Mouse (Mus musculus) limb, embryonic 14.5 days (tissue): ENCODE measurements around the gene Rps12. TPM values are rescaled to one million over a fixed set of nuclear protein-coding genes. Genes with fewer than 3 reads are reported as not detected.
A peak's percentile ranks its signal among the peaks of the same experiment; 100 is the strongest.

Experiments
- ATAC-seq: fragments of 200-750 bp; cut with Nextera tagmentation; 2 replicates; pipeline ENCODE4 v1.8.0; 2017; ENCODE audit warnings: low read depth, moderate number of reproducible peaks, moderate TSS enrichment; ENCODE audit not compliant: low FRiP score
- DNase-seq: peaks from one replicate; pipeline ENCODE4 v3.0.0-alpha.2; 2015; ENCODE audit warnings: low spot score
- H3K27ac ChIP-seq: fragments of 300-500 bp; sonication (generic); replicated peaks from 2 replicates; pipeline ENCODE4 v1.5.1; 2014; ENCODE audit warnings: low read depth, mild to moderate bottlenecking, low read length, moderate library complexity, mixed read lengths
- H3K27me3 ChIP-seq: fragments of 300-500 bp; sonication (generic); 2 replicates; pipeline ENCODE4 v1.6.1; 2014; ENCODE audit warnings: low read length, mixed read lengths; ENCODE audit not compliant: control insufficient read depth, insufficient read depth
- H3K36me3 ChIP-seq: fragments of 300-500 bp; sonication (generic); 2 replicates; pipeline ENCODE4 v1.6.1; 2014; ENCODE audit warnings: mild to moderate bottlenecking, low read length, moderate library complexity, mixed read lengths; ENCODE audit not compliant: control insufficient read depth, insufficient read depth
- H3K4me1 ChIP-seq: fragments of 300-500 bp; sonication (generic); 2 replicates; pipeline ENCODE4 v1.6.1; 2014; ENCODE audit warnings: antibody characterized with exemption, low read length, mixed read lengths; ENCODE audit not compliant: control insufficient read depth, insufficient read depth
- H3K4me2 ChIP-seq: fragments of 300-500 bp; sonication (generic); replicated peaks from 2 replicates; pipeline ENCODE4 v1.6.1; 2014; ENCODE audit warnings: low read depth, mild to moderate bottlenecking, low read length, moderate library complexity; ENCODE audit not compliant: severe bottlenecking
- H3K4me3 ChIP-seq: fragments of 300-500 bp; sonication (generic); replicated peaks from 2 replicates; pipeline ENCODE4 v1.5.1; 2014; ENCODE audit warnings: low read length
- H3K9ac ChIP-seq: fragments of 300-500 bp; sonication (generic); 2 replicates; pipeline ENCODE4 v1.6.1; 2014; ENCODE audit warnings: mild to moderate bottlenecking, low read depth, low read length, moderate library complexity; ENCODE audit not compliant: severe bottlenecking
- H3K9me3 ChIP-seq: fragments of 300-500 bp; sonication (generic); 2 replicates; pipeline ENCODE4 v1.6.1; 2016; ENCODE audit warnings: low read length; ENCODE audit not compliant: control insufficient read depth
- POLR2A ChIP-seq: fragments of 200-500 bp; IDR thresholded peaks from 2 replicates; pipeline ENCODE4 v1.8.0; 2012; ENCODE audit warnings: inconsistent platforms, mild to moderate bottlenecking, moderate library complexity, borderline replicate concordance; ENCODE audit not compliant: insufficient read depth, insufficient read length; ENCODE audit errors: extremely low read depth
- WGBS: fragments of 180-500 bp; shearing (Covaris S2); extraction: QIAGEN DNeasy Blood & Tissue Kit; methylation state at CpG from one replicate; pipeline ENCODE4 v1.1.7; 2014; 5-methylcytosine and 5-hydroxymethylcytosine counted together
- polyA plus RNA-seq, 2 experiments: library from polyadenylated mRNA; depleted of rRNA in 1 of 2; stranded (reverse) in 1 of 2; unstranded in 1 of 2; fragments of >200 nt; fragmentation: Nextera tagmentation in 1 of 2; extraction: Ambion mirVana in 1 of 2; gene quantifications; 2 replicates each; pipeline versions ENCODE4 v1.2.1 to v1.2.3; 2012 to 2014

The Rps12 gene
- polyA plus RNA-seq, 2 experiments, result 266 to 5,668 TPM

DNA sequence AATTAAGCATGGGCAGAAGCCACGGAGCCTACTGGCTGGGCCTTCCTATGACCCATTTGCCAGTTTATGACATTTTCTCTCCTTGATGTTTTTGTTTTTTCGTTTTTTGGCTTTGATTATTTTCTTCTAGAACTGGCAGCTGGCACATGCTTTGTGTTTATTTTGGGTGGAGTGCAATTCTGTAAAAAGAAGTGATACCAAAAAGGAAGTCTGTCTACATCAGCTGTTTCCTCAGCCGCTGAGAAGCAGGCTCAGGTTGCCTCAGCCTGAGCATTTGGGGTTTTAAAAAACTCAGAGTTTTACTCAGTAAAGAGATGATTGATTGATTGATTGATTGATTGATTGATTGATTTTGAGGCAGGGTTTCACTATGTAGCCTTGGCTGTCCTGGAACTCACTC, 15.8 kb upstream of the Rps12 start:
- Histone ChIP-seq H3K9ac (no peak overlapping the region), H3K4me2 (no peak overlapping the region), H3K36me3 (peaks cover 49% of the 10 kb centered on the region), H3K9me3 (no peaks in the 10 kb centered on the region), H3K27me3 (no peaks in the 10 kb centered on the region), H3K4me1 (no peaks in the 10 kb centered on the region), H3K27ac (no peak overlapping the region), H3K4me3 (no peak overlapping the region)
- 64% methylated on average over 3 of the region's 3 CpGs for WGBS
- no peak for TF ChIP-seq POLR2A
- DNase-seq, result no peak
- no peak for ATAC-seq

DNA sequence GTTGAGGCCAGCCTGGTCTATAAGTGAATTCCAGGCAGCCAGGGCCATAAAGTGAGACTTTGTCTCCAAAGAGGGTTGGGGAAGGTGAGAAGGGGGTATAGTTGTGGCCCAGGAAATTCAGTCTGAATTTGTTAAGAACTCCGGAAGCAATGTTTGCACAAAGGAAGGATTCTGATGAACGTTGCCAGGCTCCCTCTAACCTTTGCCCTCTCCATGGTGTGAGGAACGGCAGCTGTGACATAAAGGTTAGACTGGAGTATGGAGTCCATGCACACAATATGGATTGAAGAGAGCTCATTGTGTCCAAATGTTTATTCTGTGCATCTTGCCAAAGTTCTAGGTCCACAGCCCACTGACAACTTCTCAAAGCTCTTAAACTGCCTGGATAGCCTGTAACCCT, 12.9 kb upstream of the Rps12 start:
- ATAC-seq (no peak), DNase-seq (no peak)
- Histone ChIP-seq H3K27ac (no peak overlapping the region), H3K9ac (no peak overlapping the region), H3K4me1 (no peaks in the 10 kb centered on the region), H3K36me3 (peaks cover 27% of the 10 kb centered on the region), H3K27me3 (no peaks in the 10 kb centered on the region), H3K4me2 (no peak overlapping the region), H3K4me3 (no peak overlapping the region), H3K9me3 (no peaks in the 10 kb centered on the region)
- no peak for TF ChIP-seq POLR2A
- 46% methylated on average over 3 of the region's 3 CpGs for WGBS

DNA sequence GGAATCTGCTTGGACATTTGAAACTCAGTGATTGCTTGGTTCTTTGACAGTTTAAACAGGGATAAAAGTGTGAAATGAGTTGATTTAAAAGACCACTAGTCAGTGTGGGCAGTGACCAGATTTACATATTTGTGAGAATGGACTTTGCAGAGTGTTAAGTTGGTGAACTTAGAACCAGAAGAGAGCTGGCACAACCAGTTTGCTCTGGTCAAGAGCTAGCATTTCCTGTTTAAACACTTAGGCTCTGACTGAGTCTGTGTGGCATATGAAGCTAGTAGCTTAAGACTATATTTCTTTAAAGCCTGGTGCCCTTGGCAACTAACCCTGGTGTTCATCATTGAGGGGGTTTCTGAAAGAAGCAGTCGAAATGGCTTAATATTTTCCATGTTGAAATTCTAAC, 11.1 kb upstream of the Rps12 start:
- no peak for DNase-seq
- no peak overlapping the region for H3K4me3 ChIP-seq
- no peak overlapping the region for H3K27ac ChIP-seq
- no peaks in the 10 kb centered on the region for H3K27me3 ChIP-seq
- H3K4me2 ChIP-seq, result 0 out of 2 replicates have a peak overlapping the region, but pooled peaks have one; percentile 67
- no peak for TF ChIP-seq POLR2A
- H3K9me3 ChIP-seq, result no peaks in the 10 kb centered on the region
- ATAC-seq, result no peak
- H3K9ac ChIP-seq, result no peak overlapping the region
- H3K36me3 ChIP-seq, result peaks cover 20% of the 10 kb centered on the region
- no peaks in the 10 kb centered on the region for H3K4me1 ChIP-seq
- WGBS, result 66% methylated on average over 1 of the region's 1 CpGs

DNA sequence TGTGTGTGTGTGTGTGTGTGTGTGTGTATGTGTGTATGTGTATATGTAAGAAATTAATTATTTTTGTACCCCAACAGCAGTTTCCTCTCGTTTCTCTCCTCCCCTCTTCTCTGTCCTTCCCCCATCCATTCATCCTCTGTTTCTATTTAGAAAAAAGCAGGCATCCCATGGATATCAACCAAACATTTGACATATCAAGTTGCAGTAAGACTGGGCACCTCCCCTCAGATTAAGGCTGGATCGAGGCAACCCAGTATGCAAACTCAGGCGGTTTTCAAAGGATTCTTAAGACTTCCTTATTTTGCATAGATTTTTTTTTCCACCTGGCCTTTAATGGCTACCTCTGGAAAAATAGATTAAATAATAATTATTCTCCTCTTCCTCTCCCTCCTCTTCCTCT, 10.5 kb upstream of the Rps12 start:
- Histone ChIP-seq H3K27ac (no peak overlapping the region), H3K9ac (peak overlapping the region; percentile 85), H3K27me3 (no peaks in the 10 kb centered on the region), H3K4me3 (peak overlapping the region; percentile 64), H3K9me3 (no peaks in the 10 kb centered on the region), H3K4me1 (no peaks in the 10 kb centered on the region), H3K4me2 (peak overlapping the region; percentile 67), H3K36me3 (peaks cover 19% of the 10 kb centered on the region)
- DNase-seq, result no peak
- ATAC-seq, result no peak
- no peak for TF ChIP-seq POLR2A
- 21% methylated on average over 3 of the region's 3 CpGs for WGBS

DNA sequence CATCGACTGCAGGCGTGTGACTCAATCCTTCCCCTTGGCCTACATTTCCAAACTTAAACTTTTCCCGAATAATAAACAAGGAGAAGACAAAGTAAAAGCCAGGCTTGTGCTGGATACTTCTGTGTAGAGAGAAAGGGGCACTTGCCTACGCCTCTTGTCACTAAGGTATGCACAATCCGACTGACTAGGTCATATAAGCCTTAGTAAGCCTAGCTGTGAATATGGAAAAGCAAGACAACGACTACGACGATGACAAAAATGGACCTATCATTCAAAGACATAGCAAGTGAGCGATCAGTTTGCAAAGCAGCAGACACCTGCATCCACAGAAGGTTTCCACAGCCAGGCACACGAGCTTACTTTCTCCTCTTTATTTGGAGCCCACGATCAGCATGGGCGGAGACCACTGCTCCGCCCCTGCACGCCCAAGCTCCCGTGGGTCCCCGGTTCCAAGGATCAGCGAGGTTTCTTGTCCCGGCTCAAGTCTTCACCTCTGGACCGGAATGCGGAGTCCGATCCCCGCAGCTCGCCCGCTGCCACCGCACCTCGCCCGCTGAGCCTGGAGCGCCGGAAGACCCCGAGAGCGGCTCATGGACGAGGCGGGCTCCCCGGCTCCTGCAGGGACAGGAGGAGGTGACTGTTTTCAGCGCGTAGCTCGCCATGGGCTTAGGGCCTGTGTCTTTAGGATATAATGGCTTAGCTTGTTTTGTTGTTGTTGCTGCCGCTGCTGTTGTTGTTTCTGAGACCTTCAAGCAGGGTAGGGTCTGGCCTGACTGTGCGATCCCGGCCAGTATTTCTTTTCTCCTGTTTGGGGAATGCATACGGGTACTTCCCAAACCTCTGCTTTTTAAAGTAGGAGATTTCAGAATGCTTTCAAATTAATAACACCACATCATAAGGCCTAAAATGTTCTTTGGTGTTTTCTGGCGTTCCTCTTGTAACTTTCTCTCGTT, 9.8 kb upstream of the Rps12 start, which contains the start of gene Slc18b1:
Gene Slc18b1 (plus strand): TSS at position 436 of the 953 bp plus-strand sequence.
- peak; percentile 65 for ATAC-seq
- Histone ChIP-seq H3K9ac (peak within 1 kb of the TSS; percentile 85), H3K4me1 (no peaks in the 10 kb centered on the region), H3K4me2 (peak within 1 kb of the TSS; percentile 67), H3K27ac (peak within 1 kb of the TSS; percentile 61; the same call in 1 of the 2 replicates), H3K27me3 (no peaks in the 10 kb centered on the region), H3K36me3 (peaks cover 11% of the 10 kb centered on the region), H3K4me3 (peak within 1 kb of the TSS; percentile 64), H3K9me3 (no peaks in the 10 kb centered on the region)
- 6% methylated on average over 43 of the region's 43 CpGs for WGBS
- TF ChIP-seq POLR2A, result peak; percentile 35; the same call in 1 of the 2 replicates
- DNase-seq, result no peak
